Mouse (Mus musculus) thymus, adult 2 months (tissue): ENCODE measurements around the gene Ankrd40.

Experiments
- CTCF ChIP-seq: fragments of 200-500 bp; IDR thresholded peaks from 2 replicates; pipeline ENCODE4 v1.5.1; 2012; ENCODE audit warnings: mild to moderate bottlenecking, control low read depth, low read length, moderate library complexity, borderline replicate concordance; ENCODE audit not compliant: control insufficient read depth, poor library complexity, insufficient read depth; ENCODE audit errors: extremely low read depth
- POLR2A ChIP-seq: fragments of 200-500 bp; IDR thresholded peaks from 2 replicates; pipeline ENCODE4 v1.6.1; 2012; ENCODE audit warnings: mild to moderate bottlenecking, low read length, control low read depth, moderate library complexity; ENCODE audit not compliant: control insufficient read depth, poor library complexity, insufficient read depth; ENCODE audit errors: extremely low read depth

GRCm38 (mm10) chr11:94312733-94313132 is 15.1 kb upstream of the Ankrd40 start:
- no peak for TF ChIP-seq POLR2A
- no peak for TF ChIP-seq CTCF
